Mouse (Mus musculus) layer of hippocampus, postnatal 25 days (tissue): ENCODE results near the gene Mrps35. TPM values are rescaled to one million over a fixed set of nuclear protein-coding genes. Genes with fewer than 3 reads are reported as not detected.
A peak's percentile ranks its signal among the peaks of the same experiment; 100 is the strongest.

Experiments used
- DNase-seq, 2 experiments: peaks; one replicate each; pipeline ENCODE4 v3.0.0; 2022; ENCODE audit warnings: mixed read lengths in 2 of 2, low spot score in 1 of 2; ENCODE audit errors: extremely low spot score in 1 of 2
- total RNA-seq, 2 experiments: library from RNA; stranded (reverse); gene quantifications; 2 replicates each; pipeline ENCODE4 v1.2.3; 2021

The Mrps35 gene
- total RNA-seq: 10 to 100 TPM; 44.4 to 47.3 TPM

DNA sequence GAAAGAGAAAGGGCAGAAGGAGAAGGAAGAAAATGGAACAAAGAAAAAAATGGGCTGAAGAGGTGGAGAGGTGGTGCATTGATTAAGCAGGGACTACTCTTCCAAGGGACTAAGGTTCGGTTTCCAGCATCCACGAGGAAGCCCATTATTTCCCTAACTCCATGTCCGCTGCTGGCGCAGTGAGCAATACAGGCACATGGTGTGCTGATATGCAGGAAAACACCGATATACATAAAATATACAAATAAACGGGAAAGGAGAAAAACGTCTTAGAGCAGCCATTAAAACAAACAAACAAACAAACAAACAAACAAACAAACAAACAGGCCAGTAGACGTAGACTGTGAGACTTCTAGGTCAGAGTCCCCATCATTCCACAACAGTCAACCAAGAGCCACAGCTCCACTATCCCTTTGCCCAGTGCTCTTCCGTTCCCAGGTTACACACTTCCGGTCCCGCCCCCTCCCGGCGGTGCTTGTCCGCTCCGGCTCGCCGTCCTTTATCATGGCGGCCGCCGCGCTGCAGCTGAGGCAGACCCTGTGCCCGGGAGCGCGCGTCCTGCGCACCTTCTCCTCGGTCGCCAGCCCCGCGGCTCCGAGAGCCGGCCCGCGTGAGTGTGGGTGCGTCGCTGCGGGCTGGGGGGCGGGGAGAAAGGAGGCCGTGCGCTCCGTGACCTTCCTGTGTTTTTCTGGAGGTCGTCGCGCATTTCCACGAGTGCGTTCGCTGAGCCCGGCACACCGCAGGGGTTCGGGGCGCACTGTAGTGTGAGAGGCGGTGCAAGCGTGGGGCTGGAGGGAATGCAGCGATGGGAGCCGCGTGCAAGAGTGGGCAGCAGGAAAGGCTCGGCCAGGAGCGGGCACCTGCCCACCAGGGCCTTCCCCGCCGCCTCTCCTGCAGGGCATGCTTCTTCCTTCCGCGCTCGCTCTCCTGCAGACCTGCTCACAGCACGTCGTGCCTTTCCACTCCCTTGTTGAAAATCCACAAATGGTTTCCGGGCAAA lies at the start of gene Mrps35:
TSS of gene Mrps35 (plus strand) at position 474 of the 1,000 bp plus-strand sequence.
- peak; percentile 78 to 85 for DNase-seq

- peak; percentile 39 to 77 for DNase-seq
These were observed 48.3 kb upstream of the Mrps35 start for GRCm38 (mm10) chr6:146994236-146994635.

GRCm38 (mm10) chr6:146995391-146995790 lies 47.2 kb upstream of the Mrps35 start:
- no peak for DNase-seq

GRCm38 (mm10) chr6:146995878-146996277 lies 46.7 kb upstream of the Mrps35 start:
- no peak for DNase-seq

DNA sequence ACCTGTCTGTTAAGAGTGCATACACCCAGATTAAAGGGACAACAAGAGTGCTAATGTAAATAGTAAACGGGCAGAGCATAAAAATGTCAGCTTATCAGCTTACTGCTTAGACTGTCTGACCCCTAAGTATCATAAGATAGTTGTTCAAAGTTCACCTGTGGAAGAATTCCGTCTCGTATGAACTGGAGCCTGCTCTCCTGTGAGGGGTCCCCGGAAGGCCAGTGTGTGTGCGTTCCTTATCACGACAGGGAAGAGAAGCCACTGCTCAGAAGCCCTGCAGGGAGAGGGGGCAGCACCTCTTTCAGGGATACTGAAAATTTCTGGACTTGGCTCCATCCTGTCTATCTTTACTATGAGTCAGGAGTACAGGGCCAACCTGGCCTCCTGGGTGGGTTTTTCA lies 45.6 kb upstream of the Mrps35 start:
- DNase-seq: no peak

- no peak for DNase-seq
These were observed 43.9 kb upstream of the Mrps35 start for GRCm38 (mm10) chr6:146998710-146999109.

- DNase-seq: no peak
These were observed 43.3 kb upstream of the Mrps35 start for GRCm38 (mm10) chr6:146999302-146999701.

DNA sequence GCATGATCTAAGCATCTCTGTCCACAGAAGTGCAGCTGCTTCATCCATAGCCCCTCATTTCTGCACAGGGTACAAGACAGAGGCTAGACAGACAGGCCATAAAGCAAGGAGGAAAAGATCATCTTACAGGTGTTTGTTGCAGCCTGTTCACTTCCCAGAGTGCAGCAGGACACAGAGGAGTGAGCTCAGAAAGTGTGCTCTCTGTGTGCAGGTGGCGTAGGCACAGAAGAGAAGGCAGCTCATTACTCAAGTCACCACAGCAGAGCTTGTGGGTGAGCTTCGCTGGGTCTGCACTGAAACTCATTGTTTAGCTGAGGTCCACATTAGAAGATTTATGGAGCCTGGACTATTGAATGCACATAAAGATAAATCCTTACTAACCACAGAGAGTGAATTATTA lies 42.8 kb upstream of the Mrps35 start:
- DNase-seq: no peak

DNA sequence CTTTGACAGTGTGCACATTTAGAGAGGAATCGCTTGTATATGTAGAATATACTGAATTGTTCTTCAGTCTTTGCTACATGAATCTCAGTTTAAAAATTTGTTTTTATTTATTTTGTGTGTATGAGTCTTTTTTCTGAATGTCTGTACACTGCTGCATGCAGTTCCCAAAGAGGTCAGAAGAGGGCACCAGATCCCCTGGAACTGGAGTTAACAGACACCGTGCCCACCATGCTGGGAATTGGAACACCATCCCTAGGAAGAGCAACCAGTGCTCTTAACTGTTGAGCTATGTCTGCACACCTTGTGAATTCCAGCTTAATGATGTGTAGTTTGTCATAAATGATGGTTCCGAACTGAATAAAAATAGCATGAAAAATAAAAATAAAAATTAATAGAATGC lies 34.4 kb upstream of the Mrps35 start:
- peak in 1 of 2 experiments; percentile 64 for DNase-seq

DNA sequence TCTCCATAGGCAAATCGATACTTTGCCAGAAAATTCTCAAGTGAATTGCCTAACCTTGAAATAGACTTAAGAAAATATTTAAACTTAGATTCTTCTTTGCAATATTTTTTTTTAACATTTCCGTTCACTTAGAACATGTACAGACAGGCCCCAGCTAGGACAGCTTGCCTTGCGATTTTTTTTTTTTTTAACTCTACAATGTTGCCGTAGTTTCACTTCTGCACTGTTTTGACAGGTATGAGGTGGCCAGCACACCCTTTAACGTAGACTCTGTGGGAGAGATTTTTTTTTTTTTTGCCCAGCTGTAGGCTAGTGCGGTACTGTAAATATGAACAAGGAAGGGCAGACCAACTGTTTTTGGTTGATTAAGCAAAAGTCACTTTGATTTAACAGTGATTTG lies 32.2 kb upstream of the Mrps35 start:
- no peak for DNase-seq

DNA sequence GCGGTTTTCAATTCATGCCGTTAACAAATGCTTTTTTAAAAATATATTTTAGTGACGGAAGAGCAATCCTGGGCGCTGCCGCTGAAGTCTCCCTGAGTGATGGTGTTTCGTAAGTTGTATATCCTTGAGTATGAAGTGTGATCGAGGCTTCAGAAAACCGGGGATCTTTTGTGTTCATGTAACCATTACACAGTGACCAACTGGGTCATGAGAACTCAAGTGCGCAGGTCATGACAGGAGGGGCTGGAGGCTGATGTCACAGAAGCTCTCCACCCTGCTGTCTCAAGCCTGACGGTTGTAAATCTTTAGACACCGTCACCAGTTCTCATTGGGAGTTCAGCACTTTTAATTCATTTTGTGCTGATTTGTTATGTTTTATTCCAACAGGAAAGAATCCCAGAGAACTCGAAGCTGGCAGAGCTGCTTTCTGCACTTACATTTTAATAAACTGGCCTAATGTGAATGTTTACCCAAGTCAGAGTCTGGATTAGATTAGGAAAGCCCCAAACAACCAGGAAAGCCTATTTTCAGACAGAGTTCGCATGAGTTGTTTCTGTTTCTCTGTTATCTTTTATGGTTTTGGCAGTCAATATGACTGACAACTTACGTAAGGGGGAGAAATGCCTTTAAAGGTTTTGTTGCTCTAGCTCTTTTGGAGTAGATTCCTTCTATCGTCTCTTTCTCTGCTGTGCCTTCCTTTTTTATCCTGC lies 31.6 kb upstream of the Mrps35 start:
- DNase-seq: no peak

- DNase-seq: no peak
These were observed 31.0 kb upstream of the Mrps35 start for GRCm38 (mm10) chr6:147011555-147011954.

- no peak for DNase-seq
These were observed 30.6 kb upstream of the Mrps35 start for GRCm38 (mm10) chr6:147011977-147012376.

GRCm38 (mm10) chr6:147013546-147013945 lies 29.0 kb upstream of the Mrps35 start:
- DNase-seq: no peak

DNA sequence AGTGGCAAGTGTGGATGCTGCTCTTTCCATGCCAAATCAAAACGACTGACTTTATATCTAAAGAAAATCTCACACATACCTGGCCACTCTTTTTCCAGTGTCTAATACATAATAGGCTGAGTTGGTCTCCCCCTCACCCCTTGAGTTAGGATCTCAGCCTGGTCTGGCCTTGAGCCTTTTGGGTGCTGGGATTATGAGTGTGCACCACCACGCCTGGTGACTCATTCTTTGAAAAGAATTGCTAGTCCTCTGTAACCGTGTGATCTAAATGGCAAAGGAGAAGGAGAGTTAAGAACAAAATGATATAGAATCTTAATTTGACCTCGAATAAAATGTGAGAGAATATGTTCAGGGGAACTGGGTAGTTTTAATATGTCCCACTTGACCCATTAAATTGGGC lies 24.7 kb upstream of the Mrps35 start:
- DNase-seq: no peak

DNA sequence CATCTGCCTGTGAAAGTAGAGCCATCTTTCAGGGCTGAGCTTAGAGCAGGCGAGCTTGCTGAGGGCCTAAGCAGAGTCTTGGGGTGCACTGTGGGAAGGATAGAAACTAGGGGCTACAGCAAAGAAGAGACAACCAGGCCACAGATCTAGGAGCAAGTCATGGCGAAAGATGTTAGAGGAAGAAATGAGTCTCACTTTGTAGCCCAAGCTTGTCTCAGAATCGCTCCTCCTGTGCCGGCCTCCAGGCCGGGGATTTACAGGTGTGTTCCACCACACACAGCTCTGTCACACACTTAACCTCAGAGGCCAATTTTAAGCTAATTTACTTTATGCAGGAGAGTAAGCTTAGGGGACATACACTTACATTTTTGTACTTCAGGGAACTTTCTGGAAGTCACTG lies 24.2 kb upstream of the Mrps35 start:
- no peak for DNase-seq

DNA sequence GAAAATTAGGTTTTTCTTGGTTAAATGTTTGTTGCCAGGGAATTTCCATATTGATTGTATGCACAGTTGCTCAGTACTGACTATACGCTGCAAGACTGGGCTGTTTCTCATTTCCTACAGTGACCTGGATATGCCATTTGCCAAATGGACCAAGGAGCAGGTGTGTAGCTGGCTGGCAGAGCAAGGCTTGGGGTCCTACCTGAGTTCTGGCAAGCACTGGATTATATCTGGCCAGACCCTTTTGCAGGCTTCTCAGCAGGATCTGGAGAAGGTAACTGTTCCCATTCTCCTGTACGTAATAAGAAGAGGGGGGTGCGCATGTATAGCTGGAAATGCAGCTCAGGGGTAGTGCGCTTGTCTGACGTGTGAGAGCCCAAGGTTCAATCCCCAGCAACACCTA lies 21.4 kb upstream of the Mrps35 start:
- no peak for DNase-seq

- no peak for DNase-seq
These were observed 20.0 kb upstream of the Mrps35 start for GRCm38 (mm10) chr6:147022375-147023132.

- DNase-seq: no peak
These were observed 19.5 kb upstream of the Mrps35 start for GRCm38 (mm10) chr6:147023133-147023395.

- DNase-seq: no peak
These were observed 19.0 kb upstream of the Mrps35 start for GRCm38 (mm10) chr6:147023568-147023967.

- no peak for DNase-seq
These were observed 17.8 kb upstream of the Mrps35 start for GRCm38 (mm10) chr6:147024761-147025160.
